Mouse (Mus musculus) urinary bladder, postnatal 14 days (tissue): ENCODE results near the gene Utp14b.
A peak's percentile ranks its signal among the peaks of the same experiment; 100 is the strongest.

ENCODE experiments used
- DNase-seq: peaks from one replicate; pipeline ENCODE4 v3.0.0; 2021; ENCODE audit warnings: low spot score

The Utp14b gene

GRCm38 (mm10) chr1:78686872-78687271 lies 29.0 kb downstream of the Utp14b start:
- peak; percentile 26 for DNase-seq

GRCm38 (mm10) chr1:78688149-78688548 lies 30.3 kb downstream of the Utp14b start:
- no peak for DNase-seq

- no peak for DNase-seq
Observed at GRCm38 (mm10) chr1:78694503-78695258, 36.8 kb downstream of the Utp14b start.

- no peak for DNase-seq
Observed at GRCm38 (mm10) chr1:78696305-78696704, 38.5 kb downstream of the Utp14b start.

GRCm38 (mm10) chr1:78696903-78697302 lies 39.1 kb downstream of the Utp14b start:
- DNase-seq = no peak

- no peak for DNase-seq
Observed at GRCm38 (mm10) chr1:78698138-78698537, 40.3 kb downstream of the Utp14b start.

- DNase-seq = no peak
Observed at GRCm38 (mm10) chr1:78701740-78702139, 43.9 kb downstream of the Utp14b start.

GRCm38 (mm10) chr1:78702282-78702963 lies 44.6 kb downstream of the Utp14b start:
- DNase-seq = peak; percentile 10

GRCm38 (mm10) chr1:78702964-78703285 lies 45.1 kb downstream of the Utp14b start:
- DNase-seq = no peak

- DNase-seq = no peak
Observed at GRCm38 (mm10) chr1:78706338-78706737, 48.5 kb downstream of the Utp14b start.

- DNase-seq = no peak
Observed at GRCm38 (mm10) chr1:78707280-78707679, 49.4 kb downstream of the Utp14b start.

GRCm38 (mm10) chr1:78710026-78710425 lies 52.2 kb downstream of the Utp14b start:
- DNase-seq = no peak

GRCm38 (mm10) chr1:78710613-78711329 lies 52.9 kb downstream of the Utp14b start:
- DNase-seq = no peak
